In the genomic region with DNA sequence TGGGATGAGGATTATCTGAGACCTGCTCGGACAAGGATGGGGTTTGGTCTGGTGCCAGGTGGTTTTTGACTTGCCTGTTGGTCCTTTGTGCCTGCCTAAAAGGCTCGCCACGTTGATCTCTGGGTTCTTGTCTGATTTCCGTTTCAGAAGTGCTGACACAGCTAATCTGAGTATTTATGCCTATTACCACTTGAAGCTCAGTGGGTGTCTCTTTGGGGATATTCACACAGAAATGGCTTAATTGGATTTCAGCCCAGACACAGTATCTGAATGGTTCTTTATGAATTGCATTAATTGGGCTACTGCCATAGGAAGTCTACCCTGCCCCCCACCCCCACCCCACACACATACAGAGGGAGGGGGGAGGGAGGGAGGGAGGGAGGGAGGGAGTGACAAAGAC, we compare ENCODE assay signal across 10 mouse cellular contexts. TPM values are rescaled to one million over a fixed set of nuclear protein-coding genes. Genes with fewer than 3 reads are reported as not detected.
A peak's percentile ranks its signal among the peaks of the same experiment; 100 is the strongest.
DNase-seq lines count a peak whose midpoint lies in the region; ATAC-seq and TF ChIP-seq lines count a peak whose summit lies in the region.
"Had no signal": no experiment of that assay in that cellular context is flagged by ENCODE, and none has a peak within 500 bp of the region (broad histone marks: within the 10 kb centered on the region; RNA-seq: fewer than 3 reads in every experiment).

No protein-coding gene starts in this region.

- H3K4me1 ChIP-seq in limb, embryonic 12.5 days (replicated peaks), result peaks cover 36% of the 10 kb centered on the region
- peaks cover 25% of the 10 kb centered on the region for H3K4me1 ChIP-seq in limb, embryonic 10.5 days
- H3K4me1 ChIP-seq in forebrain, embryonic 15.5 days, result peaks cover 39% of the 10 kb centered on the region
- peaks cover 28% of the 10 kb centered on the region for H3K4me1 ChIP-seq in neural tube, embryonic 12.5 days

- H3K4me3 ChIP-seq in limb, embryonic 12.5 days (replicated peaks), result no peak overlapping the region
- no peak overlapping the region for H3K4me3 ChIP-seq in limb, embryonic 10.5 days
- no peak overlapping the region for H3K4me3 ChIP-seq in forebrain, embryonic 15.5 days
- no peak overlapping the region for H3K4me3 ChIP-seq in neural tube, embryonic 12.5 days
- H3K4me3 ChIP-seq: liver, embryonic 15.5 days had no signal

- no peak for DNase-seq in limb, embryonic 10.5 days (ENCODE audit: low spot score)
- DNase-seq in brain, embryonic 14.5 days (ENCODE audit: low read depth), result peak; percentile 95
- no peak for DNase-seq in thymus, postnatal 14 days
- no peak for DNase-seq in spleen, postnatal 4 days (ENCODE audit: low spot score in 2 of 2)
- no peak for DNase-seq in thymus, postnatal 4 days
- DNase-seq: heart, postnatal 36 days had no signal

- 0 out of 2 replicates have a peak, but pooled peaks cover 3% of the 10 kb centered on the region for H3K9me3 ChIP-seq in limb, embryonic 12.5 days
- H3K9me3 ChIP-seq in limb, embryonic 10.5 days (replicated peaks), result no peaks in the 10 kb centered on the region
- no peaks in the 10 kb centered on the region for H3K9me3 ChIP-seq in forebrain, embryonic 15.5 days
- no peaks in the 10 kb centered on the region for H3K9me3 ChIP-seq in neural tube, embryonic 12.5 days
- H3K9me3 ChIP-seq: liver, embryonic 15.5 days had no signal

- no peak overlapping the region for H3K9ac ChIP-seq in limb, embryonic 12.5 days (replicated peaks)
- H3K9ac ChIP-seq in forebrain, embryonic 15.5 days (replicated peaks), result no peak overlapping the region
- H3K9ac ChIP-seq in neural tube, embryonic 12.5 days, result no peak overlapping the region
- H3K9ac ChIP-seq: liver, embryonic 15.5 days had no signal

- 39% methylated on average over 4 of the region's 4 CpGs for WGBS in limb, embryonic 12.5 days
- 60% methylated on average over 4 of the region's 4 CpGs for WGBS in limb, embryonic 10.5 days
- WGBS in forebrain, embryonic 15.5 days, result 4% methylated on average over 4 of the region's 4 CpGs
- WGBS in neural tube, embryonic 12.5 days, result 21% methylated on average over 4 of the region's 4 CpGs

- H3K27ac ChIP-seq in limb, embryonic 12.5 days, result 0 out of 2 replicates have a peak overlapping the region, but pooled peaks have one; percentile 35
- no peak overlapping the region for H3K27ac ChIP-seq in limb, embryonic 10.5 days
- peak overlapping the region; percentile 50 for H3K27ac ChIP-seq in forebrain, embryonic 15.5 days (replicated peaks)
- no peak overlapping the region for H3K27ac ChIP-seq in neural tube, embryonic 12.5 days
- H3K27ac ChIP-seq: liver, embryonic 15.5 days had no signal

- TF ChIP-seq CTCF in brain, embryonic 14.5 days (IDR thresholded peaks at IDR 0.05; ENCODE audit: borderline replicate concordance, extremely low read depth, insufficient read depth, insufficient read length), result no peak

- H3K4me2 ChIP-seq in limb, embryonic 12.5 days, result no peak overlapping the region
- H3K4me2 ChIP-seq in forebrain, embryonic 15.5 days (replicated peaks), result no peak overlapping the region
- no peak overlapping the region for H3K4me2 ChIP-seq in neural tube, embryonic 12.5 days (replicated peaks)
- H3K4me2 ChIP-seq: liver, embryonic 15.5 days had no signal

- no peak for ATAC-seq in limb, embryonic 12.5 days (ENCODE audit: insufficient number of reproducible peaks, insufficient read depth, low FRiP score, low TSS enrichment, low read depth)
- peak; percentile 79 for ATAC-seq in forebrain, embryonic 15.5 days (replicated peaks)
- ATAC-seq in neural tube, embryonic 12.5 days (ENCODE audit: low FRiP score, low read depth), result peak; percentile 75

- peaks cover 6% of the 10 kb centered on the region for H3K36me3 ChIP-seq in limb, embryonic 12.5 days
- peaks cover 6% of the 10 kb centered on the region for H3K36me3 ChIP-seq in limb, embryonic 10.5 days
- H3K36me3 ChIP-seq in forebrain, embryonic 15.5 days, result no peaks in the 10 kb centered on the region
- no peaks in the 10 kb centered on the region for H3K36me3 ChIP-seq in neural tube, embryonic 12.5 days

- H3K27me3 ChIP-seq in limb, embryonic 12.5 days, result no peaks in the 10 kb centered on the region
- no peaks in the 10 kb centered on the region for H3K27me3 ChIP-seq in limb, embryonic 10.5 days (ENCODE audit: low read depth, poor library complexity, severe bottlenecking)
- no peaks in the 10 kb centered on the region for H3K27me3 ChIP-seq in forebrain, embryonic 15.5 days
- no peaks in the 10 kb centered on the region for H3K27me3 ChIP-seq in neural tube, embryonic 12.5 days (replicated peaks)
- H3K27me3 ChIP-seq: liver, embryonic 15.5 days had no signal

- no peak for TF ChIP-seq POLR2A in brain, embryonic 14.5 days (IDR thresholded peaks at IDR 0.05; ENCODE audit: borderline replicate concordance, extremely low read depth, insufficient read depth, insufficient read length, poor library complexity, severe bottlenecking)

RNA-seq across cellular contexts. Expression of a gene that starts 59.9 kb away (rescaled TPM):
- polyA plus RNA-seq in limb, embryonic 12.5 days (2016; fragmentation: Nextera tagmentation; extraction: Ambion mirVana), result 63.2 and 63.8 TPM in 2 replicates
- polyA plus RNA-seq in limb, embryonic 10.5 days (2016; fragmentation: Nextera tagmentation; extraction: Ambion mirVana), result 46.5 and 51.5 TPM in 2 replicates
- 47.7 and 48.7 TPM in 2 replicates for polyA plus RNA-seq in brain, embryonic 14.5 days (2012; rRNA removed)
- polyA plus RNA-seq in forebrain, embryonic 15.5 days (2015; fragmentation: Nextera tagmentation; extraction: Ambion mirVana), result 53.3 and 60.2 TPM in 2 replicates
- 47.1 and 48.7 TPM in 2 replicates for polyA plus RNA-seq in neural tube, embryonic 12.5 days (2016; fragmentation: Nextera tagmentation; extraction: Ambion mirVana)

Comparison
In these comparisons a context has a peak if more than half of its experiments do, and no peak if none do; other contexts are left out.
1. H3K27ac ChIP-seq: peak in limb, embryonic 12.5 days (single experiment) and forebrain, embryonic 15.5 days (single experiment); none in limb, embryonic 10.5 days (single experiment) and neural tube, embryonic 12.5 days (single experiment).